Mouse (Mus musculus): ENCODE data around the gene Polr2a. TPM values are rescaled to one million over a fixed set of nuclear protein-coding genes. Genes with fewer than 3 reads are reported as not detected.

Gene Polr2a
- total RNA-seq, 2 experiments from 2014 or later = 61.2 to 61.3 TPM

DNA sequence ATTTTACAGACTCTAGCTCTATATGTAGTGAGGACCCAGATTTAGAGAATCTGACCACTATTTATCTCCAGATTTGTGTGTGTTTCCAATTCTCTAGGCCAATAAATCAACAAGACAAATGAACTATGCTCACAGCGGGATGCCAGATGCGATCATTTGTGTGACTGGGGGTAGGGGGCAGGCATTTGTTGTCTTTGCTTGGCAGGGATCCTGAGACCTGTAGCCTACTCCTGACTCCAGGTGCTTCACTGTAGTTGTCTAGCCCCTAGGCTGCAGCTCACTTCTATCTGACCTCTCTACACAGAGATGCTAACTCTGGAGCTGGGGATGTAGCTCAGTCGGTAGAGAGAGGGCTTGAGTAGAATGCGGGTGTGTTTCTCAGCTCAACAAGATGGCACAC, 23.4 kb upstream of the Polr2a start:
- no peak for DNase-seq

DNA sequence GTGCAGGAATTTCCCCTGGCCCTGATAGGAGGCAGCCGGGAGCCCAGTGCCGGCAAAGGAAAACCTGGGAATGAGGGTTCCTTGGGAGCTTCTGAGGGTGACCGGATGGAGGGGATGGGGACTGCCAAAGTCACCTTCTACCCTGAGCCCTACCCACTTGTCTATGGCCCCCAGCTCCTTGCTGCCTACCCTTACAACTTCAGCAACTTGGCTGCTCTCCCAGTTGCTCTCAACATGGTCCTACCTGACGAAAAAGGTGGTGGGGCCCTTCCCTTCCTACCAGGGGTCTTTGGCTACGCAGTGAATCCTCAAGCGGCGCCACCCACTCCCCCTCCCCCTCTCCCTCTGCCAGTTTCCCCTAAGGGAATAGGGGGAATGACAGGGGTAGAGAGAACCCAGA, 20.5 kb upstream of the Polr2a start:
- DNase-seq = no peak

DNA sequence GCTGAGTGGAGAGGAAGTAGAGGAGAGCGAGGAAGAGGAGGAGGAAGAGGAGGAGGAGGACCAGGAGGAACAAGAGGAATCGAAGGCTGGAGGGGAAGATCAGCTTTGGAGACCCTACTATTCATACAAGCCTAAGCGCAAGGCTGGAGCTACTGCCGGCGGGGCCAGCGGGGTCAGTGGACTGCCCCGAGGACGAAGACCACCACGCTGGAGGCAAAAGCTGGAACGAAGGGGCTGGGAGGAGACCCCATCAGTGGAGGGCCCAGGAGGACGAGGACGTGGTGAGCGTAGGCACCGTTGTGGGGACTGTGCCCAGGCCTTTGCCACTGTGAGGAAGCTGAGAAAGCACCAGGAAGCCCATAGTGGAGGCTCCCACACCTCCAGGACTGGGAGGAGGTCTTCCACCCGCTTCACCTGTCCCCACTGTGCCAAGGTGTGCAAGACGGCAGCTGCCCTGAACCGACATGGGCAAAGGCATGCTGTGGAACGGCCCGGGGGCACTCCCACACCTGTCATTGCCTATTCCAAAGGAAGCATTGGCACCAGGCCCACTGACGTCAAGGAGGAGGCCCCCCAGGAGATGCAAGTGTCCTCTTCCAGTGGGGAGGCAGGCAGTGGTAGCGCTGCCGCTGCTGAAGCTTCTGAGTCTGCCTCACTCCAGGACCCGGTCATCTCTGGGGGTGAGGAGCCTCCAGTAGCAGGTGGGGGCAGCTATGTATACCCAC, 20.0 kb upstream of the Polr2a start:
- no peak for DNase-seq

DNA sequence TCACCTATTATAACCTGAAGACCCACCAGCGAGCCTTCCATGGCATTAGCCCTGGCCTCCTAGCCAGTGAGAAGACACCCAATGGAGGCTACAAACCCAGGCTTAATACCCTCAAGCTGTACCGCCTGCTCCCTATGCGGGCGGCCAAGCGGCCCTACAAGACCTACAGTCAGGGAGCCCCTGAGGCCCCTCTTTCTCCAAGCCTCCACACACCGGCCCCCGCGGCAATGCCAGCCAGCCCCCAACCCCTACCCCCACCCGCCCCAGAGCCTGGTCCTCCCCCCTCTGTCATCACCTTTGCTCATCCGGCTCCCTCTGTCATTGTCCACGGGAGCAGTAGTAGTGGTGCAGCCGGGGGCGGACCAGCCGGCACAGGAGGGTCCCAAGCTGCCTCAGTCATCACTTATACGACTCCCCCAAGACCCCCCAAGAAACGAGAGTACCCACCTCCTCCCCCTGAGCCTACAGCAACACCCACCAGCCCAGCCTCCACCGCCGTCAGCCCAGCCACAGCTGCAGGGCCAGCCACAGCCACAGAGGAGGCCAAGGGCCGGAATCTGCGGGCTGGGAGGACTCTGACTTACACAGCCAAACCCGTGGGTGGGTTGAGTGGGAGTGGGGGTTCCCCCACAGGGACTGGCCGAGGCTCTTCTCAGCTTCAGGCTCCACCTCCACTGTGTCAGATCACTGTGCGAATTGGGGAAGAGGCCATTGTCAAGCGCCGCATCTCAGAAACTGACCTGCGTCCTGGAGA, 19.2 kb upstream of the Polr2a start:
- no peak for DNase-seq

DNA sequence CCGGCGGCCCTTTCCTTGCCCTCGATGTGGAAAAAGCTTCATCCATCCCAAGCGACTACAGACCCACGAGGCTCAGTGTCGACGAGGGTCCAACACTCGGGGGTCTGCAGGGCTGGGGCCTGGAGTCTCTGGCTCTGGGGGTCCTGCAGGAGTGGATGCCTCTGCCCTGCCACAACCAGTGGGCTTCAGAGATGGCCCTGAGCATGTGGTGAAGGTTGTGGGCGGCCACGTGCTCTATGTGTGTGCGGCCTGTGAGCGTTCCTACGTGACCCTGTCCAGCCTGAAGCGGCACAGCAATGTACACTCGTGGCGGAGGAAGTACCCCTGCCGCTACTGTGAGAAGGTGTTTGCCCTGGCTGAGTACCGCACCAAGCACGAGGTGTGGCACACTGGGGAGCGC, 18.1 kb upstream of the Polr2a start:
- no peak for DNase-seq

DNA sequence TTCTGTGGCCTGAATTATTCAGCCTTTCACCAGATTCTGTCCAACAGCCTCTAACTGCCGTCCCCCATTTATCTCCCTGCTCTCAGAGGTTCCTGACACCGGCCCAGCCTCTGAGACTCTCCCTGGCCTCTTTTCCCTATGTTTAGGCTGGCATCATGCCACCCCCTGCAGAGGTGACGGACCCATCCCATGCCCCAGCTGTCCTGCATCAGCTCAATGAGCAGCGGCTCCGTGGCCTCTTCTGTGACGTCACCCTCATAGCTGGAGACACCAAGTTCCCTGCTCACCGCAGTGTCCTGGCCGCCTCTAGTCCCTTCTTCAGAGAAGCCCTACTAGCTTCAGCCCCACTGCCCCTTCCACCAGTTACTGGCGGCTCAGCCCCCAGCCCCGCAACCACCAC, 17.3 kb upstream of the Polr2a start:
- no peak for DNase-seq

DNA sequence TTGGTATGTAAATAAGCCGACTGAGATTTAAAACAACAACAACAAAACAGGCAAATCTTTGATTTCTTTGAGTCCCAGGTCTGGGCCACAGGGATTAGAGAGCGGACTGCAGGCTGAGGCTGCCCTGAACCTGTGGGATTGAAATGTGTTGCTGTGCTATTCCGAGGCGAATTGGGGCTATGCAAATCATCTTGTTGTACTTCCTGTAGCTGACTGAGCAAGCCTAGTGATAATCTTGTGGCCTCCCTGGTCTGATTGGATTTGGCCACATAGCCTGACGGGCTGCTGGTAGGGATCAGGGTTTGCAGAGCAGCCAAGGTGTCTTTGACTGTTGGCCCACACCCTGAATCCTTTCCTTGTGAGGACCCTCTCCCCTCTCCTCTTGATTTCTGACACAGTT, 16.5 kb upstream of the Polr2a start:
- DNase-seq = no peak

DNA sequence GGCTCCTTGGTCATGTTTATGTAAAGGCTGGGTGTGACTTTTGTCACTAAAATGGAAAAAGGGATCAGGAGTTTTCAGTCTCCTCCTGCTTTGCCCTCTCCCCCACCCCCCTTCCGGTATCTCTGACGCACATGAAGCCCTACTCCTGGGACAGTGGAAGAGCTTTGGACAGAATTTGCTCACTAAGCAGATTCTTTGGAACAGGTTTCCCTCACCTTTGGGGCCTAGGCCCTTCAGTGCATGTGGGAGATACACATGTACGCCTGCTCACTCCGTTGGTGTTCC, 9.1 kb upstream of the Polr2a start:
- no peak for DNase-seq

DNA sequence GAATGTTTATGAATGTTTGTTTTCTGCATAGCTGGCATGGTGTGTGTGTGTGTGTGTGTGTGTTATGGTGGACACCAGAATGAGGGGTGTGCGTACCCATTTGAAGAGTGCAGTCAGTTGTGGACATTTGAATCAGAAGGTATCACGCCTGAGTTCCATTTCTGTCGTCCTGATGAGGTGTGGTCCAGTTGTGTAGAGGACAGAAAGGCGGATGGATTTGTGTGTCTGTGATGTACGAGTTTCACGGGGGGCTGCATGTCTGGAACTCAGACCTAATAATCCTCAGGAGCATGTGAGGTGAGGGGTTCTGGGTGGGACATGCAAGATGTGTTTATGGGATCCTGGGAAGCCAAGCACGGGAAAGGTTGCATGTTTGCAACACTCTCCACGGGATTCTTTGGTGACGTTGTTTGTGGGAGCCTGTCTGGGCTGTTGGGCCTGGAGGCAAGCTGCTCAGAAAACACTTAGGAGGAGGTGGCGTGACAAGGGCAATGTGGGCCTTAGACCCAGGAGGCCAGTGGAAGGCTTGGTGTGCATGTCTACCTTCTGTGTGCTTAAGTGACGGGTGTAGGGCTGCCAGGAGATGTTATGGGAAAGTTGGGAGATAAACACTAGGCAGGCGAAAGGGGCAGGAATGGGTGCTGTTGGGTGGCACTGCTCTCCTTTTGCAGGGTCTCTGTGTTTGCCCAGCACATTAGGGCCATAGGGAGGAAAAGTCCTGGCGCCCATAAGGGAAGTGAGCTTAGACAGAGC, 8.6 kb upstream of the Polr2a start:
- no peak for DNase-seq

DNA sequence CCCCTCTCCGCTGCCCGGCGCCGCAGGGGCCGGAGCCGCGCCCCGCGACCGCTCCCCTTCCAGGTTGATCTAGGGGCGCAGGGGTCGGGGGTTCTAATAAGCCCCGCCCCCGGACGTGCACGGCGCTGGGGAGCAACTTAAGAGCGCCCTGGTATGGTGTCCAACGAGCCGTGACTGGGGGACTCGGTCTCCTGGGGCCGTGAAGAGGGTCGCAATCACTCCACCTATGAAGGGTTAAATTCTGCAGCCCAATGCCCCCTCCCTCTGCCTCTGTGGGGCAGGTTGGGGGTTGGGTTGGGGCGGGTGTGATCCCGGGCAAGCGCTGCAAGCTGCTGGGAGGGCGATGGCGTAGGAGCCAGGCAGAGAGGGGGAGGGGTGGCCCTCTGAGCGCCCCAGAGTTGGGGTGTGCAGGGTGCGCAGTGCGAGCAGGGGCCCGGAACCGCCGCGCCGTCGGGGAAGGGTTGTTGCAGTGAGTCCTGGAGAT, 7.7 kb upstream of the Polr2a start:
- DNase-seq = peak; percentile 69 to 81

DNA sequence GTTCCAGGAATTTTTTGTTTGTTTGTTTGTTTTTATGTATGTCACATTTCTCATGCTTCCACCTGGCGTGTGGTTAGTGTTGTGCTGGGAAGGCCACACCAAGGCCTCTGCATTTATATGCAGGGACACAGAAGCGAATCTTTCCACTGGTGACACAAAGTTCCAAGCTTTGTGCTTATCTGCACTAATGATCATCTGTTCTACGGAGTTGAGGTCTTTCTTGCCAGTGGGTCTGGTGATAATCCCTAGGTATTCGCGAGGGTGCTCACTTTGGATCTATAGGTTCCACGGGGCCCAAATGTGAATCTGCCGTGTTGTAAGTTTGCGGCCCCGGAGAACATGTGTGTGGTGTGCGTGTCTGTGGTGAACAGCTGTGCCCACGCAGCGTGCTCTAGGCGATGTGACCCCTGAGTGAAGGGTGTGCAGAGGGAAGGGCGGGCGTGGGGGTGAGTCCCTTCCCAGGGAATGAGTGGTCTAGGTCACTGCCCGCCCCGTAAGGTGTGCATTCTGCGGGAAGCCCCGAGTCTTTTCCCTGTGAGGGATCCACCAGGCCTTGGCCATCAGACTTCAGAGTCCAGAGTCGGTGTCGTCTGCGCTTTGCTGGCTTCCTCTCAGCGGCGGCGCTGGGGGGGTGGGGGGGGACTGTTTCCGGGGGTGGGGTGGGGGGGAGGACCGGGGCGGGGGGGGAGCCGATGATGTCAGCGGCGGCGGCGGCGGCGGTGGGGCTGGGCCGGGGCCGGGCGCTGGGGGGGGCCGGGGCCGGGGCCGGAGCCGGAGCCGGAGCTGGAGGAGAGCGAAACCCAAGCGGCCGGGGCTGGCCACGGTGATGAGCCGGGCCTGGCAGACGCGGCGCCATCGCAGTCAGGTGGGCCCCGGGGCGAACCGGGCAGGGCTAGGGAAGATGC, 7.0 kb upstream of the Polr2a start, which contains the start of gene Zbtb4:
Zbtb4 (plus strand) TSS at position 692 of the 905 bp plus-strand sequence.
- DNase-seq = peak in 1 of 2 experiments; percentile 31

DNA sequence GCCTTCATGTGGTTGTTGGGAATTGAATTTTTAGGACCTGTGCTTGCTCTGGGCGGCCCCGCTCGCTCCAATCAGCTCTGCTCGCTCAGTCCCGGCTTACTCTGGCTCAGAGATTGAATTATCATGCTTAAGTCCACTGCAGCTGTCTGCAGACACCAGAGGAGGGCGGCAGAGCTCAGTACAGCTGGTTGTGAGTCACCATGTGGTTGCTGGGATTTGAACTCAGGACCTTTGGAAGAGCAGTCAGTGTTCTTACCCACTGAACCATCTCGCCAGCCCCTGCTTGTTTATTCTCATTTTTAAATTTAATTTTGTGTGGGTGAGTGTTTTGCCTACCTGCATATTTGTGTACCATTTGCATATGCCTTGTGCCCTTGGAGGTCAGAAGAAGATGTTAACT, 5.1 kb upstream of the Polr2a start:
- DNase-seq = no peak

DNA sequence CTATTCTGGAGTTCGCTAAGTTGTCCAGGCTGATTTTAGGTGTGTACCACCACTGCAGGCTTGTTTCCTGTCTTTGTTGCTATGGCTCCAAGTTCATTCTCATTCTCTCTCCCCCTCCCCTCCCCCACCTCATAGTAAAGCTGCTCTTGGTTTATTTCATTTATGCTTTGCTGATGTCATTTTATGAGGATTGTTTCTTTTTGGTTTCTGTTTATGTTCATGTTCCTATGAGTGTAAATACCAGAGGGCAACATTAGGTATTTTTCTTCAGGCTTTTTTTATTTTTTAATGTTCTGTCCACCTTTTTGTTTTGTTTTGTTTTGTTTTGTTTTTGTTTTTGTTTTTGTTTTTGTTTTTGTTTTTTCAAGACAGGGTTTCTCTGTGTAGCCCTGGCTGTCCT, 3.4 kb upstream of the Polr2a start, which contains the start of gene Slc35g3:
Slc35g3 (minus strand) TSS at position 101 of the 400 bp plus-strand sequence.
- no peak for DNase-seq

DNA sequence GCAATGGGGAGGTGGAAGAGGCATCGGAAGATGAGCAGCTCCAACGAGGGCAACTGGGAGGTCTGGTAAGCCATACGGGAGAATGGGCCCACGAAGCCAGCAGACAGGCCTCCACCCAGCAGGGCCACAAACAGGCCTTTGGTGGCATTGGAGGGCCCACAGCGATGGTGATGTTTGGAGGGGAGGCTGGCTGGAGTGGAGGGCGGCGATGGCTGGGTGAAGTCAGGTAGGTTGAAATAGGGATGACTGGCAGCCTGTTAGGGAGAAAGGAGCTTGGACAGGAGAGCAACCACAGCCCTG, 2.4 kb upstream of the Polr2a start:
- no peak for DNase-seq

DNA sequence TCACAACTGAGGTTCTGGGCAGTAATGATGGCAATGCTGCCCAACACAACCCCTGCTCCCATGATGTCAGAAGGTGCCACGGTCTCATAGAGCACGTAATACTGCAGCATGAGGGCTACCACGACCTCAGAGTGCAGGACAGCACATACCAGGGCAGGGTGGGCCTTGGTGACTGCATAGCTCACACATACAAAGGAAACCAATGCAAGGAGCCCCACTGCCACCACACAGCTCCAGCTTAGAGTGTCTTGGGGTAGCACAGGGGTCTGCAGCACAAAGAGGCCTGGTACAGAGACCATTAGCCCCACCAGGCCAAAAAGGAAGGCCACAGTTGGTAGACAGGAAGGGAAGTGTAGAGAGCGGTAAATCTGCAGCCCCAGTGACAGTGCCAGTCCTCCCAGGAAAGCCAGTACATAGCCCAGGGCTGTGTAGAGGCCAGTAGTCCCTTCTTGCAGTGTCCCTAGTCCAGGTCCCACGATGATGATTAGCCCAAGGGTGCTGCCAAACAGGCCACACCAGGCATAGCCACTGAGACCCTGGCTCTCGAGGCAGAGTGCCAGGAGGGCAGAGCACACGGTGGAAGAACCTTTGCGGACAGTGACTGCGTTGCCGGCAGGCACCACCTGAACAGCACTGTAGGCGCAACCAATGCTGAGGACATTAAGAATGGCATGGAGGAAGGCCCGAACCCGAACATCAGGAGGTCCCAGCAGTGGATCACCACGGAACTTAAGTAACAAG, 1.9 kb upstream of the Polr2a start:
- no peak for DNase-seq

DNA sequence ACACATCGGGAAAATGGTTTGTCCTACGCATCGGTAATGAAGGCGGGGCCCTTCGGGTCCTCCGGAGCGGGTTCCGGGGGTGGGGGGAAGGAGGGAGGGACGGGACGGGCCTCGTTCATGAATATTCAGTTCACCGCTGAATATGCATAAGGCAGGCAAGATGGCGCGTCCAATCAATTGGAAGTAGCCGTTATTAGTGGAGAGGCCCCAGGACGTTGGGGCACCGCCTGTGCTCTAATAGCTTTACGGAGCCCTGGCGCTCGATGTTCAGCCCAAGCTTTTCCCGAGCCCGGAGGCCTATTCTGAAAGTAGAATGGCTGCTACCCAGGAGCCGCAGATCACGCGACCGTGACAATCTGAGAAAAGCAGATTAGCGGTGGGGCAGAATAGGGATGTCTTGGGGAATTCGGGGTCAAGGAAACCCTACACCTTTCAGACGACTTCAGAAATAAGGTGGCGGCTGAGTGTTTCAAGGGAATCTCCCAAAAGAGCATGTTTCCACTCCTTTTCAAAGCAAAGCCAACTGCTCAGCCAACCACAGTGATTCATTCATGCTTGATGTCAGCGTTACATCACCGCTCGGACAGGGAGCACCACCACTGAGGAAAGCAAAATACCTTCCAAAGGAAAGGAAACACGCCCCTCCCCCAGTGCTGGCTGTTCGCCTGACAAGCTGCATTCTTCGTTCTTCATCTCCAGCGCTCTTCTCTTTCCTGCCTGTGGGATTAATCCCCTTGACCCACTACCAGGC, 709 bp upstream of the Polr2a start:
- DNase-seq = peak; percentile 77 to 86

DNA sequence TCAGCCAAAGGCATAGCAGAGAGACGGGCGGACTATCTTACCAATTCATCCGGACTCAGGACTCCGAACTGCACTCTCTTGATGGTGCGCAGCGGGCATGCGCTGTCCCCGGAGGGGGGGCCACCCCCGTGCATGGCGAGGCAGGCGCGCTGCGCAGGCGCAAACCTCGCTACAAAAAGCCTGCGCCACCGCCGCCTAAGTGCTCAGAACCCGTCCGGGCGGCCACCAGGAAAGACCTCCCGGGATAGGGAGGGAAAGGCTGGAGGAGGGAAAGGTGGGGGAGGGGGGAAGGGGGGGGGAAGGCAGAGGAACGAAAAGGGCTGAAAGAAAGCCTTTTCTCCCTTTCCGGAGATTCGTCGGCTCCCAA, 364 bp downstream of the Polr2a start:
- peak; percentile 96 to 98 for DNase-seq

DNA sequence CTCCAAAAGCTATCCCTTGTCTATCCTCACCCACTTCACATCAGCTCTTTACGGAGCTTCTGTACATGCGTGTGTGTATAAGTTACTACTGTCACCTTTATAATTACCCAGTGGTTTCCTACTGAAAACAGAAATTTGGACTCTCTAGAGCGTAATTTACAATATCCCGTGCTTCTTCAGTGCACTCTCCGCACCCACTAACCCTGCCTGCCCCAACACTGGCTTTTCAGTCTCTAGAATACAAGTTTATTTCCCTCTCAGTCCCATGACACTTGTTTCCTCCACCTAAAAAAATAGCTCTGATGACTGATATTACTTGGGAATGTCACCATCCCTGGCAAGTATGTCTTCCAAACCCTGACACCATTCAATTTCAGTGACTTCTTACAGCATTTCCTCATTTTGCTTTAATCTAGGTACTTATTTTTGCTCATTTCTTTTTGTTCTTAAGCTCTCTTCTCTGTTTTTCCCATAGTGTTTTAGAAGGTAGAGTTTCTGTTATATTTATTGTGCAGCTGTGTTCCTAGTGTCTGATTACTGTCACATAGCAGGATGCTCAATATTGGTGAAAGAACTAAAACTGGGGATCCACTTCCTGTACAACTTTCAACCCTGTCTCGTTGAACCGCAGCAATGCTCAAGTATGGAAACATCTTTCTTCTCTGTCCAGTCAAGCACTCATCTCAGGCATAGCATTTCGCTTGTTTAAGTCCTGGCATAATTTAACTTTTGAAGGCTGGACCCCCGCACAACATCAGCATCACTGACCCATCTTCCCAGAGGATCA, 941 bp downstream of the Polr2a start:
- no peak for DNase-seq

DNA sequence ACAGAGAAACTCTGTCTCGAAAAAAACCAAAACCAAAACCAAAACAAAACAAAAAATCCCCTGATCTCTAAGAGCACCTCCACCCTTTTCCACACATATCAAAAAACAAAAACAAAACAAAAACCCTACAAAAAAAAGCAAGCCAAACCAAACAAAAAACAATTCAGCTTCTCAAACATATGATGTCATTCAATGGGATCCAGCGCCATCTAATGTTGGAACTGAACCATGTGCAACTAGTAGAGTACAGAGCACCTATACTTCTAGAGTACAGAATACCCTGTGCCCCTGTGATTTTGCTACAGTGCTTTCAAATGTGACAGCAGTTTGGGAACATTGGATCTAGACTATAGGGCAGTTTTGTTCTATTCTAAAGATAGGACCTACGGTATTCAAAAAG, 3.7 kb downstream of the Polr2a start:
- DNase-seq = no peak

DNA sequence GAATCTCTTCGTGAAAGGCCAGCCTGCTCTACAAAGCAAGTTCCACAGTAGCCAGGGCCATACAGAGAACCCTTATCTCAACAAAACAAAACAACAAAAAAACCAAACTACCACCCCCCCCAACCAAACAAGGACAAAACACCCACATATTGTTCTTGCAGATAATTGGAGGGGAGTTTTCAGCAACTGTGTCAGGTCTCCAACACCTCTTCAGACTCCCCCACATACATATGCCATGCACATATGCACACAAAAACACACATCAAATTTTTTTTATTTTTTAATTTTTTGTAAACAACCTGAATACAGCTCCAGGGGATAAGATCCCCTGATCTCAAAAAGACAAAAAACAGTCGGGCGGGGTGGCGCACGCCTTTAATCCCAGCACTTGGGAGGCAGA, 4.2 kb downstream of the Polr2a start:
- DNase-seq = no peak

All from layer of hippocampus, postnatal 36 days (tissue).